Mouse (Mus musculus) ES-E14 (cell line): ENCODE measurements around the gene Angptl4. TPM values are rescaled to one million over a fixed set of nuclear protein-coding genes. Genes with fewer than 3 reads are reported as not detected.

Experiments
- DNase-seq: peaks from one replicate; pipeline ENCODE4 v3.0.0-alpha.2; 2013; ENCODE audit warnings: low read depth, low spot score
- H3K27ac ChIP-seq: 2 replicates; pipeline ENCODE4 v1.5.1; 2012; ENCODE audit warnings: low read depth, mild to moderate bottlenecking, low read length, moderate library complexity, mixed read lengths; ENCODE audit not compliant: poor library complexity, insufficient read depth, severe bottlenecking
- H3K36me3 ChIP-seq: 2 replicates; pipeline ENCODE4 v1.6.1; 2012; ENCODE audit warnings: mild to moderate bottlenecking, low read length, moderate library complexity, mixed read lengths; ENCODE audit not compliant: control insufficient read depth, poor library complexity, insufficient read depth, severe bottlenecking
- H3K4me1 ChIP-seq, 2 experiments: fragments of 150-350 bp in 1 of 2; sonication (generic) in 1 of 2; 2 replicates each; pipeline ENCODE4 v1.6.1; 2012; ENCODE audit warnings: low read length in 2 of 2, mild to moderate bottlenecking in 1 of 2, mixed read lengths in 1 of 2; ENCODE audit not compliant: control insufficient read depth in 2 of 2, insufficient read depth in 2 of 2, poor library complexity in 1 of 2
- H3K4me3 ChIP-seq, 2 experiments: fragments of 150-350 bp in 1 of 2; sonication (generic) in 1 of 2; 2 replicates each; pipeline ENCODE4 v1.5.1; 2012; ENCODE audit warnings: low read length in 2 of 2, low read depth in 1 of 2, mild to moderate bottlenecking in 1 of 2, mixed read lengths in 1 of 2; ENCODE audit not compliant: insufficient read depth in 1 of 2, poor library complexity in 1 of 2, severe bottlenecking in 1 of 2
- H3K9ac ChIP-seq: 2 replicates; pipeline ENCODE4 v1.6.1; 2012; ENCODE audit warnings: low read depth, mild to moderate bottlenecking, low read length, mixed read lengths; ENCODE audit not compliant: poor library complexity, insufficient read depth, severe bottlenecking
- H3K9me3 ChIP-seq: fragments of 150-350 bp; sonication (generic); 2 replicates; pipeline ENCODE4 v1.6.1; 2012; ENCODE audit warnings: low read depth, mild to moderate bottlenecking, low read length; ENCODE audit not compliant: control insufficient read depth, insufficient read depth
- CHD2 ChIP-seq: IDR thresholded peaks from 2 replicates; pipeline ENCODE4 v1.6.1; 2014; ENCODE audit warnings: mild to moderate bottlenecking, low read depth, low read length, inconsistent platforms
- HCFC1 ChIP-seq: IDR thresholded peaks from 2 replicates; pipeline ENCODE4 v1.6.1; 2012; ENCODE audit warnings: low read length, inconsistent platforms, borderline replicate concordance; ENCODE audit not compliant: insufficient read depth
- MAFK ChIP-seq: IDR thresholded peaks from 2 replicates; pipeline ENCODE4 v1.6.1; 2014; ENCODE audit warnings: mild to moderate bottlenecking, low read depth, low read length, inconsistent platforms; ENCODE audit not compliant: insufficient read depth
- ZC3H11A ChIP-seq: IDR thresholded peaks from 2 replicates; pipeline ENCODE4 v1.6.1; 2012; ENCODE audit warnings: low read depth, mild to moderate bottlenecking, inconsistent platforms, low read length, borderline replicate concordance
- ZNF384 ChIP-seq: IDR thresholded peaks from 2 replicates; pipeline ENCODE4 v1.6.1; 2012; ENCODE audit warnings: low read depth, low read length, inconsistent platforms
- in situ Hi-C, 2 experiments: fragments of 600-800 bp; cut with MboI; formaldehyde crosslinking; loops; one replicate each; pipeline ENCODE4 v1.15.1; 2025; ENCODE audit warnings: low sequenced_read_pairs in 2 of 2, inconsistent platforms in 1 of 2; ENCODE audit not compliant: unreplicated experiment in 2 of 2
- total RNA-seq: library from RNA; depleted of rRNA; stranded (reverse); fragments of 300-350 nt; gene quantifications from 2 replicates; pipeline ENCODE4 v1.2.3, GENCODE M21; 2012

The Angptl4 gene
- total RNA-seq, 1 experiment = 30.5 TPM

DNA sequence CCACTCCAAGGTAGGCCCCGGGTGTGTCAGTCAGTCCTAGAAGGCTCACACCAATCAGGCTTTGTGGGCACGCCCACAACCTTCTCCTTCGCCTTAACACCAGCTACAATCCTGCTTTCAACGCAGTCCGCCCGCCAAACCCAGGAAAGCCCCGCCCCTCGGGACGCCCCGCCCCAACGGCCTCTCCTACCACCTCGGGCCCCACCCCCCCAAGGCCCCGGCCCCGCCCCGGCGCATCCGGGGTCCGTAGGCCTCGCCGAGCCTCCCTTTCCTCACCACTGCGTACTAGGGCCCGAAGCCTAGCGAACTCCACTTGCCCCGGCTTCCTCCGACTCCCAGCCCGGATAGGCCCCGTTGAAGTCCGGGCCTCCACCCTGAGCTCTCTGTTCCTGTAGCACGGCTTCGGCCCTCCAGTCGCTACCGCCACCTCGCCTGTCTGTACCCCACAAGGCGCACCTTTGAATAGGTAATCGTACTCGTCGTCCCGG lies 21.8 kb downstream of the Angptl4 start:
- in situ Hi-C loops = no loop called here
- H3K4me1 ChIP-seq = peaks cover 10 to 18% of the 10 kb centered on the region in 2 experiments; a peak in 2 of 4 replicates
- TF ChIP-seq HCFC1 (0 out of 2 replicates have a peak, but pooled peaks have one; percentile 48), ZNF384 (no peak), MAFK (no peak)
- H3K9me3 ChIP-seq = no peaks in the 10 kb centered on the region
- H3K9ac ChIP-seq = peak overlapping the region; percentile 100
- peak; percentile 91 for DNase-seq
- no peaks in the 10 kb centered on the region; the same call in 1 of the 2 replicates for H3K36me3 ChIP-seq
- peak overlapping the region; percentile 87 to 99 for H3K4me3 ChIP-seq
- H3K27ac ChIP-seq = peak overlapping the region; percentile 99

DNA sequence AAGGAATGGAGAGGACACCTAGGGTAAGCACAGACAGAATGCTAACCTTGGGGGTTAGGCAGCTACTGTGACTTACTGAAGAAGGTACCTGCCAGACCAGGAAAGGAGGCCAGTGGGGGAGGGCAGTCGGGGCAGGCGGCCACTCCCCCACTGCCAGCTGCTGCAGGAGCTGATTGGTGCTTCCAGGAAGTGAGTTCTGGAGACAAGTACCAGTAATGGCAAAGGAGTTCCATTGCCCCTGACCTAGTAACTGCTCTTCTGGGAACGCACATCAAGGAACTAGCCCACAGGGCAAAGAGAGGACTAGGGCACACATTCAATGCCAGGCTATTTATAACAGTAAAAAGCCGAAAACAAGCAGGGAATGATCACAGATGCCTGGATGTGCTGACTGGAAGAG lies 24.4 kb downstream of the Angptl4 start:
- Histone ChIP-seq H3K9ac (peak overlapping the region; percentile 33; the same call in 1 of the 2 replicates), H3K4me3 (no peak overlapping the region)

DNA sequence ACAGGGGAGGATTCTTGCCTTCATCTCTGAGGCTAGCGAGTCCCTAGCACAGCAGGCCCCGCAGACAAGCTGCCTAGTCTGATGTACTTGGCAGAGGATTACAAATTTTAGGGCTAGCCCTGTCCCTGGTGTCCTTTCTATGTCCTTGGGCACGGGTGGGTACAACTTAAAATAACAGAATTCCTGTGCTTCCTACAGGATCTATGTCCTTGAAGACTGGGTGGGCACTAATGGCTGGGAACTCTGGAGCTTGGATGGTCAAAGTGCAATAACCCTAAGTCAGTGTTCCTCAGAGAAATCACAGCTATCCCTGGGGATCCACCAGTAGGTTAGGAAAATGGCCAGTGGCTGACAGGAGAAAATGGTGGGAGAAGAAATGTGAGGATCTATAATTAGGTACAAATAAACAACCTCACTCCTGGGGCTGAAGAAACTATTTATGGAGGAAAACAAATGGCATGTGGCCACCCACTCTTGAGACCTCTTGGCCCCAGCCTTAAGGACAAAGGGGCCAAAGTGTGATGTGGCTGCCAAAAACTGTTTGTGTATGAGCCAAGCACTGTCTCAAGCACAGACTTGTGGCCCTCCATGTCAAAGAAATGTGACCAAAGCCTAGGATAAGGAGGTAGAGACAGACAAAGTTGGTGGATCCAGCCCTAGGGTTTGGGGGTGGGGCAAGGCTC lies 25.4 kb downstream of the Angptl4 start:
- TF ChIP-seq ZC3H11A (no peak), CHD2 (no peak), ZNF384 (no peak), HCFC1 (no peak)
- H3K4me1 ChIP-seq = peaks cover 10 to 18% of the 10 kb centered on the region in 2 experiments; a peak in 2 of 4 replicates
- H3K4me3 ChIP-seq = no peak overlapping the region
- H3K9me3 ChIP-seq = no peaks in the 10 kb centered on the region
- DNase-seq = no peak
- H3K36me3 ChIP-seq = no peaks in the 10 kb centered on the region; the same call in 1 of the 2 replicates
- in situ Hi-C loops = no loop called here
- H3K27ac ChIP-seq = no peak overlapping the region
- no peak overlapping the region for H3K9ac ChIP-seq

More for the DNA sequence above, 24.4 kb downstream of the Angptl4 start:
- Histone ChIP-seq H3K27ac (no peak overlapping the region), H3K4me1 (peaks cover 10 to 18% of the 10 kb centered on the region in 2 experiments; a peak in 2 of 4 replicates), H3K9me3 (no peaks in the 10 kb centered on the region), H3K36me3 (no peaks in the 10 kb centered on the region; the same call in 1 of the 2 replicates)
- in situ Hi-C loops = no loop called here
- no peak for DNase-seq
- TF ChIP-seq ZC3H11A (no peak), ZNF384 (no peak), MAFK (no peak), HCFC1 (no peak), CHD2 (no peak)

DNA sequence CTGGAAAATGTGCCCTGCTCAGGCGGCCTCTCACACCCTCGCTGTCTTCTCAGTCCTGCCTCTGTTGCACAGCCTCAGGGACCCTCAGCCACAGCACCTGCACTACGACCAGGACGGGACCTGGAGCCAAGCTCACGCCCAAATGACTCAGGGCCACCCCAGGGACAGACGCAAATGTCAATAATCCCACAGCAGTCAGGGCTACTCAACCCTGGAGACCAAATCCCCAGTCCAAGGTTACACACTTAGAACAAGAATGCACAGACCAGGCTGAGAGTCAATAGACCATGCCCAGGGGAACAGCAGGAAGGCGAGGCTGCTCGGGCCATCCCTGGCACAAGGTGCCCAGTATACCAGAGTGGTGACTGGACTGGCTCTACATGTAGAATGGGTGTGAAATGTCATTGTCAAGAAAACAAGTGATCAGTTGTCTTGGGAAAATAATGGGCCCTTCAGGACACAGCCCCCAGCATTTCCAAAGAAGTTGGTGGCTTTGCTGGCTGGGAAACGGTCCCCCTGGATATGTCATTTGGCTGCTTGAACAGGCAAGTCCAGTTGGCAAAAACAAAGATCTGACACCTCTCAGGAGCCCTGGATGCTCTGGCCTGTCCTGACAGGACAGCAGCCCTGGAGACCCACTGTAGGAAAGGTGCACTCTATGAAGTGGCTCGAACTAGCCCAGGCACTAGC lies 26.1 kb downstream of the Angptl4 start:
- H3K27ac ChIP-seq = no peak overlapping the region
- H3K4me1 ChIP-seq = peaks cover 10 to 18% of the 10 kb centered on the region in 2 experiments; a peak in 2 of 4 replicates
- no peaks in the 10 kb centered on the region for H3K9me3 ChIP-seq
- H3K36me3 ChIP-seq = no peaks in the 10 kb centered on the region; the same call in 1 of the 2 replicates
- DNase-seq = no peak
- H3K9ac ChIP-seq = no peak overlapping the region
- H3K4me3 ChIP-seq = no peak overlapping the region
- TF ChIP-seq ZC3H11A (no peak), HCFC1 (no peak), MAFK (no peak), ZNF384 (no peak), CHD2 (no peak)
- in situ Hi-C loops = no loop called here
